Mouse (Mus musculus): ENCODE measurements around the gene Tmem92.
"Not testable (repeated sequence)": the region's sequence is repeated elsewhere in the genome, so short reads cannot be mapped to it uniquely, and the experiment has no call there.

Tmem92 gene

DNA sequence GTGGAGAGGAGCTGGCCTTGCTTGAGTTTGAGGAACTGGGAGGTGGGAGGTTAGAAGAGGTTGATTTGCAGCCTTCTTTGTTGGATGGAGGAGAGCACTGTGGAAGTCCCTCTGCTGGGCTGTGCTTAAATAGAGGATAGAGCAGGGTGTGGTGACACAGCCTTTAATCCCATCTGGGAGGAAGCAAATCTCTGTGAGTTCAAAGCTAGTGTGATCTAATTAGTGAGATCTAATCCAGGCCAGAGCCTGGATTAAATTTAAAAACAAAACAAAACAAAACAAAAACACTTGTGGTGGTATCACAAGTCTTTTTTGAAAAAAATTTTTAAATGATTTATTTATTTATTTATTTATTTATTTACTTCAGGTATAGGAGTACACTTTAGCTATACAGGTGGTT is at the start of gene Tmem92:
Gene Tmem92, minus strand, starts transcription at position 101 of the 400 bp plus-strand sequence.
- no peak for DNase-seq

DNA sequence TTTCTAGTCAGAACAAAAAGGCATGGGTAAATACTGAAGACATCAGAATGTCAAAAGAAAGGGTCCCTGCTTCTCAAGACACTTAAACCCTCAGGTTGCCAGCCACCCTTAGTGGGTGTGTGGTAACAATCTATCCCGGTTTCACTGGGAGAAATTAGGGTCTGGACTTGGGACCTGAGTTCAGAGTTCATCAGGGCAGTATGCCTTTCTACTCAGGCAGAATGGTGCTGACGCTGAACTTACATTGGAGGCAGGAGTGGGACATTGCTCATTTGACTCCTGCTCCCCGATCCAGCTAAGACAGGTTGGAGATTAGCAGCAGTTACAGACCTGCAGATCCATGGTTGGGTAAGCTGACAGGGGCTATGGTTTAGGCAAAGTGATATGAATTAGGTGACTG is 46.5 kb upstream of the Tmem92 start:
- no peak for DNase-seq

DNA sequence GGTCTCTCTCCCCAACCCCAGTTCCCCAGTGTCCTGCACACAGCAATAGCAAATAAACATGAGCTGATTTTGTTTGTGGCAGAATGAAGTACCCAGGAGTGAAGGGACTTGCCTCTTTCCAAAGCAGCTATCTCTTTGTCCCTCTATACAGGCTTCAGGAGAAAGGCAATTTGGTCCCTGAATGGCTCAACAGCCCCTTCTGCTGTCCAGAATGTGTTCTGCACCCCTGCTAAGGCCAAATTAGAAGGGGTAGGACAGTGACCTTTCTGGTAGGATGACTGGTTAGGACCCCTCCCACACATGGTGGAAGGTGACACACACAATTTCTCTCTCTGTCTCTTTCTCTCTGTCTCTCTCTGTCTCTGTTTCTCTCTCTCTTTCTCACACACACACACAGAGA is 36.9 kb upstream of the Tmem92 start:
- DNase-seq = not testable (repeated sequence)

DNA sequence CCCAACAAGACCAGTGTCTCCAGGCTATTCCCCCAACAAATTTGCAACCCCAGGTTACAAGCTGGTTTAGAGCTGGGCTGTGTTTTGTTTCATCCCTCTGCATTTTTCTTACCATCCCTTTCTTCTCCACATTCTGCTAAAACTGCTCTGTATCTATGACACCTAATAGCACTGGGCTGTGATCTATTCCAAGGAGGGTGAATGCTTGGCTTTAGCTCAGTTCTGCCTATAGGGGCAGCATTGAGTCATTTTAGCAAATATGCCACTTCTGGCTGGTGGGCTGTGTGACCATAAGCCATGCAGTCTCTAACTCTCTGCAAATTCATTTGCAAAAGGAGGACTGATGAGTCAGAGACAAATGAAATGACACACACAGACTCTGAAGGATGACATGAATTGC is 36.4 kb upstream of the Tmem92 start:
- DNase-seq = not testable (repeated sequence)

DNA sequence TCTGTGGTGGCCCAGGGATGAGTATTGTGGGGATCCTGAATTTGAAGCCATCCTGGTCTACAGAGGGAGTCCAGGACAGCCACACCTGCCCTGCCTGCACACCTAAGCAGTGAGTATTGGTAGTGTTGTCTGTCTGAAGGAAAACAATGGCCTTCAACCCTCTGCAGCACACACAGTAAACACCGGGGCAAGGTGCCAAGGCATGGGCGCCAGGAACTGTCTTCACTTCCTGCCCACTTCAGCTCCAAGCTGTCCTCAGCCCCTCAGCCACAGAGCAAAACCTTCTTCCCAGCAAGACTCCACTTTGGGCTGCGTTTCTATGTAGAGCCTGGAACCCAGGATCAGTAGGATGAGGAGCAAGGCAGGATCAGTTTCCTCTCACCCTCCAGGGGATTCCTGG is 29.0 kb upstream of the Tmem92 start:
- not testable (repeated sequence) for DNase-seq

DNA sequence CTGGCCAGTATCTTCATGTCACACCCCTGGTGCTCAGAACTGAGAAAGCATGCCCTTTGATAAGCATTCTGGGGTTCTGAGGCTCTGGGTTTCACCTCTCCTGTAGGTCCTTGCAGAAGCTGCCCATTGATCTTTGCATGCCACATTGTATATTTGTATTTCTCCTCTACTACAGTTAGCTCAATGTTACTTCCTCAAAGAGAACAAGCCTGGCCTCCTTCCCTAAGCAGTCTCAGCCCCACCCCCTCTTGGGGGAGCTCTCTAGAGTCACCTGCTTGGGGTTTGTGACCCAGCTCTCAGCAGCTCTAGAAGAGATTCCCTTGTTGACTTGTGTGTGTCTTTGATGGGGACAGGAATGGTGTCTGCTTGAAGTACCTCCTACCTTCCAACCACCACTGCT is 9.2 kb upstream of the Tmem92 start:
- DNase-seq = no peak

DNA sequence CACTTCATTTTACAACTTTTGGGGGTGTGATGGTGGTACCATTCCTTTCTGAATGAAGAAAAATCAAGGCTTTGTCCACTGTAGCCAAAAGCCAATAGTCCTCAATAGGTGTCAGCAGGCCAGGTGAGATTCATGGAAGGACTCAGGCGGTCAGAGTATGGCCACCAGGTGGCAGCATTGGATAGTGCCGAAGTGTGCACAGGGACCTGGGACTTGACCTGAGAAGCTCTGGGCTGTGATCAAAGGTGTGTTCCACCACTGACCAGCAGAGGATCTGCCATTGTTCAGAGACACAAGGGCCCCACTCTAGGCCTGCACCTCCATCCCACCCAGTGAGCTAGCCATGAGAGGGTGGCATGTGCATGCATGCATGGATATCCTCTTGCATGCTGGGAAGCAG is 2.7 kb upstream of the Tmem92 start:
- peak in 1 of 2 experiments; percentile 52 for DNase-seq

DNA sequence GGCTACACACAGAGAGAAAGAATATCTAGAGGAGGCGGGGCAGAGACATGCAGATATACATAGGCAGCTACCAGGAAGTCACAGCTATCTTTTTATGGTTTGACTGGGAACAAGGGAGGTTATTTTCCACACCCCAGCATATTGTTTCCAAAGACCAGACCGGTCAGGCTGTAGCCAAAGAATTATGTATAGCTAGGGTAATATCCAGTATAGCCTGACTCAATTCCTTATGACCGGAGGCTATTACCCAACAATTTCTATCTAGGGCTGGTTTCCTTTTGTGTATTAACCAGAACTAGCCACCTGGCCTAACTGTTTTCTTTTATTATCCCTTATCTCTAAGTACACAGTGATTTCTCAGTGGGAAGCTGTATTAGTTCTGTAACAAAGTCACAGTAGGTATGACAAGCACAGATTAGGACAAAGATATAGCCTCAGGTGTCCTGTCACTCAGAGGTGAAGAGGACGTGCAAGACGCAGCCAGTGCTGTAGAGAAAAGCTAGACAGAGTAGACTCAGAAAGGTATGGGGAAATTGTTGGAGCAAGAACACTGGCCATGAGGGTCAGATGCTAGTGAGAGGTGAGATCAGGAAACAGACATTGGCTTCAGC is 7.5 kb downstream of the Tmem92 start:
- DNase-seq = no peak

DNA sequence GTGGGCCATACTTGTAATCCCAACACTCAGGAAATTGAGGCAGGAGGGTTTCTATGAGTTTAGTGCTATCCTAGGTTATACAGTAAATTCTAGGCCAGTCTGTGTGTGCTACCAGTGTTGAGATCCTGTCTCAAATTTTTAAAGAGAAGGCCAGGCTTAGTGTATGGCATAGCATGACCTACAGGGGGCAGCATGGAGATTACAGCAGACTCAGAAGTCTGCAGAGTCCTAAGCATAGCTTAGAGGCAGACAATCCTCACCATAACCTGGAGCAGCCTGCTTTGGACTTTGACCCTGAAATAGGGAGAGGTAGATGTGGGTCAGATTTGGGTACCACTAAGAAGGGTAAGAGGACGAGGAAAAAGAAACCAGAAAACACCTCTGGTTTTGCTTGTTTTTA is 8.7 kb downstream of the Tmem92 start:
- DNase-seq = no peak

DNA sequence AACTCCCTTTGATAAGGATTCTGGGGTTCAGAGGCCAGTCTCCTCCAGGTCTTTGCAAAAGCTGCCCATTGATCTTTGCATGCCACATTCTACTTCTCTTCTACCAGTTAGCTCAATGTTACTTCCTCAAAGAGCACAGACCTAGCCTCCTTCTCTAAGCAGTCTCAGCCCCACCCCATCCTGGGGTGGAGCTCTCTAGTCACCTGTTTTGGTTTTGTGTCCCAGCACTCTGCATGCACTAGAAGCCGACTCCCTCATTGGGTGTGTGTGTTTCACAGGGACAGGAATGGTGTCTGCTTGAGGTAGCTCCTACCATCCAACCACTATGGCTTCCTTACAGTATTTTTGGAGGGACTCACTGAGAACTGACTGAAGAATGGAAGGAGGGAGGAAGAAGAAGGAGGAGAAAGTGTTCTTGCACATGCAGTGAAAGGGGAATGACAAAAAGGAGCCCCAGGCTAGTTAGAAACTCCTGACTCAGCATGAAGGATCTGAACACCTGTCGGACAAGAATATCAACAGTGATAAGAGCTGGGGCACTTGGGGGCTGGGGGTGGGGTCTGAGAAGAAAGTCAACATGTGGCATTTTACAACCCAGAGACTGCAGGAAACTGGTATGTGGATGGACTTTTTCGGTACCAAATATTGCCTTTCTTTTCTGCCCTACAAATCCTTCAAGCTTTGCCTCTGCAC is 10.0 kb downstream of the Tmem92 start:
- DNase-seq = no peak

DNA sequence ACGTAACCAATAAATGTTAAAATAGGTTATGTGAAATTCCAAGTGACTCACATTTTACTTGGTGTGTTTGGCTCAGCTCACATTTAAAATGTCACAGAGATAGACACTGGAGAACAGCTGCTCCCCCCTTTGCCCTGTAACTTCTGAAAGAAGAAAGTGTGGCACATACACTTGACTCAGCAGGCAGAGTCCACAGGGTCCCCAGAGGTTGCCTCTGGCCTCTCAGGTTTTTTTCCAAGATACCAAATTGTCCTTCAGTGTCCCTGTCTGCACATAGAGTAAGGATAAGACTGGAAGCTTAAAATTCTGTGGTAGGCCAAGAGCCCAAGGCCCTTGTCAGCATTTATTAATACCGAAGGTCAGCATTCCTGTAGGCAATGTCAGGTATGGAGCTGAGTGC is 15.3 kb downstream of the Tmem92 start:
- no peak for DNase-seq

DNA sequence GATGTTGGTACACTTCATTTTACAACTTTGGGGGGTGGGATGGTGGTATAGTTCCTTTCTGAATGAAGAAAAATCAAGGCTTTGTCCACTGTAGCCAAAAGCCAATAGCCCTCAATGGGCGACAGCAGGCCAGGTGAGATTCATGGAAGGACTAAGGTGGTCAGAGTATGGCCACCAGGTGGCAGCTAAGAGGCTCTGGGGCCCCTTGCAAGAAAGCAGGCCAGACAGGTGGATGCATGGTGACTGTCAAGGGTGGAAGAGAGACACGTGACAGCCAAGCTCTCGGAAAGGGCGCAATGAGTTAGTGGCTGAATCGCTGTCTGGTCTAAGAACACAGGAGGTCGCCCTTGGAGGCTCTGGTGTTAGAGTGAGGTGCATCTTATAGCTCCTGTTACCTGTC is 19.7 kb downstream of the Tmem92 start:
- no peak for DNase-seq

DNA sequence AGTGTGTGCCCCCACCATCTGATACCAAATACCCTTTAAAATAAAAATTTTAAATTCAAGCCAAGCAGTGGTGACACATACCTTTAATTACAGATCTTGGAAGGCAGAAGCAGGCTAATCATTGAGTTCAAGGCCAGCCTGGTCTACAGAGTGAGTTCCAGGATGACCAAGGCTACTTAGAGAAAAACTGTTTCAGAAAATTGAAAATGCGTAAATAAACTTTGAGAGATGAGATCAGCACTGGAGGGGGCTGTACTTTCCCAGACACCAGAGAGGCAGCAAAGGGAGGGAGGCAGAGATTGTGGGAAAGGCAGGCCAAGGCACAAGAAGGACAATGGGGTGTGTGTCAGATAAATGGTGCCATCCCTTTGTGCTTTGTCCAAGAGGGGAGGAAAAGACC is 20.2 kb downstream of the Tmem92 start:
- DNase-seq = no peak

DNA sequence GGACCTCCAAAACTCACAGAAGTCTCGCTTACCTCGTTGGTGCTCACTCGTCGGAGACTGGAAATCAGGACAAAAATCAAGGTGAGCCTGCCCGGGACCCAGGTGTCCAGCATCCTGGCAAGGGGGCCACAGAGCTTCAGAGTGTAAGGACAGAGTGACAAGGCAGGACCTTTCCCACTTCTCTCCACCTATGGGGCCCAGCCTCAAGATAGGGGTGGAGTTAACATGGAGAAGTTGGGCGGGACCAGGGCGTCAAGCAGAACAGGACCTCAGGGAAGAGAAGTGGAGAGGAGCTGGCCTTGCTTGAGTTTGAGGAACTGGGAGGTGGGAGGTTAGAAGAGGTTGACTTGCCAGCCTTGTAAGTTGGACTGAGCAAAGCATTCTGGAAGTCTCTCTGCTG is 21.7 kb downstream of the Tmem92 start:
- DNase-seq = no peak

DNA sequence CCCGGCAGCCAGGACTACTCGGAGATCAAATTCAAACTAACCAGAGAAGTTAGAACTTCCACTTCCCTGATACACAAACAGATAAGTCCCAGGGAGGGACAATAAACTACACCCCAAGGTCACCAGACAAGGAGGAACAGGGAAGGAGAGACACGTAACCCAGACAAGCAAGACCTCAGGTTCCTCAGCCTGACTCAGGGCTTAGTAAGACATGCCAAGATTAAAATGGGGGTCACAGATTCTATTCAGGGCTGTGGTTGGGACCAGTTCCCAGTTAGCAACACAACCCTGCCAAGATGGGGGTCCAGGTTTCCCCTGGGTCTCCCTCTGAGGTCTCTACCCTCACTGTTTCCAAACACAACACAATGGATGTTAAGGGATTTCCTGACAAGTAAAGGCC is 22.1 kb downstream of the Tmem92 start:
- no peak for DNase-seq

DNA sequence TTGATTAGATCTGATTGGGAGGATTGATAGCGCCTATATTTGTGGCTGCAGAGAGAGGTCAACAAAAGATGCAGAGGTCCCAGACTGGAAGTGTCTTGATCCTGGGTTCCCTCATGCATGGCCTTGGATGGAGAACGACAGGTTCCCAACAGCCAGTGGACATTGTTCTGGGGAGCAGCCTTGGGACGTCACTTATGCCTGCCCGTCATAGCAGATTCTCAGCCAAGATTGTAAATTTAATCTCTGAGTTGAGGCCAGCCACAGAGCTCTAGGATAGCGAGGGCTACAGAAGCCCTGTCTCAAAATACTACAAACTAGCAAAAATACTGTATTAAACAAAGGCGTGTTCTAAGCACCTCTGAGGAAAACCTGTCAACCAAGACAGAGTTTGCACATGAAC is 22.6 kb downstream of the Tmem92 start:
- DNase-seq = no peak

DNA sequence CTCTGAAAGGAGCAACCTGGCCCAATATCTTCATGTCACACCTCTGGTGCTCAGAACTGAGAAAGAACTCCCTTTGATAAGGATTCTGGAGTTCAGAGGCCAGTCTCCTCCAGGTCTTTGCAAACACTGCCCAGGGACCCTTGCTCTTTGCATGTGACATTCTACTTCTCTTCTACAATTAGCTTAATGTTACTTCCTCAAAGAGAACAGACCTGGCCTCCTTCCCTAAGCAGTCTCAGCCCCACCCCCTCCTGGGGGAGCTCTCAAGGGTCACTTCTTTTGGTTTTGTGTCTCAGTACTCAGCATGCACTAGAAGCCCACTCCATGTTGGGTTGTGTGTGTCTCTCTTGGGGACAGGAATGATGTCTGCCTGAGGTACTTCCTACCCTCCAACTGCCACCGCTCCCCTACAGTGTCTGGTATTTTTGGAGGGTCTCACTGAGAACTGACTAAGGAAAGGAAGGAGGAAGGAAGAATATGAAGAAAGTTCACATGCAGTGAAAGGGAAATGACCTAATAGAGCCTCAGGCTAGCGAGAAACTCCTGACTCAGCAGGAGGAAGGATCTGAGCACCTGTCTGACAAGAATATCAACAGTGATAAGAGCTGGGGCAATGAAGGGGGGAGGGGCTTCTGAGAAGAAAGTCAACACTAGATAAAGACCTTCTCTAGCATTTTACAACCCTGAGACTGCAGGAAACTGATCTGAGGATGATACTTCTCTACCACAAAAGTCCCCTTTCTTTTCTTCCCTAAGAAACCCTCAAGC is 29.4 kb downstream of the Tmem92 start:
- no peak for DNase-seq

DNA sequence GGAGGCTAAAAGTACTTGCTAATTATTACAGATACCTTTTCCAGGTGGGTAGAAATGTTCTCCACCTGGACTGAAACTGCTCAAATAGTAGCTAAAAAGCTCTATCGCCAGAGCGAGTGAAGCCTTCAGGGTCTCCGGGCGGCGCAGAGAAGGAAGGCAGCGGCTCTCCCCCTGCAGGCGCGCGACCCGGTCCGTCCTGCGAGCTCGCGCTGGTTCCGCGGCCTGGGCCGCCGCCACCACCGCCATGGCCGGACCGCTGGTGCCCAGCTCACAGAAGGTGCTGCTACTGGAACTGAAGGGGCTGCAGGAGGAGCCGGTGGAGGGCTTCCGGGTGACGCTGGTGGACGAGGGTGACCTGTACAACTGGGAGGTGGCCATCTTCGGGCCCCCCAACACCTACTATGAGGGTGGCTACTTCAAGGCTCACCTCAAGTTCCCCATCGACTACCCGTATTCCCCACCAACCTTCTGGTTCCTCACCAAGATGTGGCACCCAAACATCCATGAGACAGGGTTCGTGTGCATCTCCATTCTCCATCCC is 40.7 kb downstream of the Tmem92 start, which contains the start of gene Cdc34b:
Gene Cdc34b, plus strand, starts transcription at position 51 of the 541 bp plus-strand sequence.
- no peak for DNase-seq

DNA sequence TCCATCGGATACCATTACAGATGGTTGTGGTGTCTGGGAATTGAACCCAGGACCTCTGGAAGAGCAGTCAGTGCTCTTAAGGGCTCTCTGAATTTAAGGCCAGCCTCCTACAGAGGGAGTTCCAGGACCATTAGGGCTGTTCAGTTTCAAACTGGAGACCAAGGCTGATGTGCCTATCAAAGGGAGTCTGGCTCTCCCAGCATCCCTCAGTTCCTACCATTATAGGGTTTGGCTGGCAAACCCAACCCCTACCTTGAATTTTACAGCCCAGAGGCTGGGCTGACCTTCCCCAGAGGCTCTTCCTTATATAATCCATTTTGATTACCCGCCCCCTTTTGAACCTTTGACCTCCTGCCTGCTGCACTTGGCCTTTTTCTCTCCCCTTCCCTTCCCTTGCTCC is 46.8 kb downstream of the Tmem92 start:
- no peak for DNase-seq

DNA sequence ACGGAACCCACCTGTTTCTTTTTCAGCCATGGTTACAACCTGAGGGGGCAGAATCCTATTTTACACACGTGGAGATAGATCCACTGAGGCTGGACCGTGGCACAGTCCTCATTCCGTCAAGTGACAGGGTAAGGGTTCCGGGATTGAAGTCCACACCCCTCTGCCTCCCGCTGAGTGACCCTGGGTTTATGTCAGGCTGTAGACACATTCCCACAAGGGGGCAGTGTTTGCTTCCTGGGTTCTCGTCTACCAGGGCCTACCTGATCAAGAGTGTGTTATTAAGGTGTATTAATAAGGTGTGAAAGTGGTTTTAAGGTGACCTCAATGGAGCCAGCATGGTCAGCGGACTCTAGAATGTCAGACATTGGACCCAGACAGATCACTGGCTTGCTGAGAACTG is 49.7 kb downstream of the Tmem92 start:
- DNase-seq = peak in 1 of 2 experiments; percentile 5

DNA sequence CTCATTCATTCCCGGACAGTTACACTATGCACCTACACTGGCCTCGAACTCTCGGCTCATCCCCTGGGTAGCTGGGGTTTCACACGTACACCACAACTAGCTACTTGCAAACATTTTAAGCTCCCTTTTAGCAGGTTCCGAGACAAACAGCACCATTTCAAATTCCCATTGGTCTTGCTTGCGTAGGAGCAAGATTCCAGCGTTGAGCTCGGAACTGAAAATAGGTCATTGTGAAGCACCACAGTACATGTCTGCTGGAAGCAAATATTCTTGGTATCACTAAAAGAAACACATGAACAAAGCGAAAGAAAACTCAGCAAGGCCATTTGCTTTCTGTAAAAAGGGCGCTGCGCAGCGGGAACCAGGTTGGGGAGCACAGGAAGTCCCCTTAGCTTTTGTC is 51.3 kb downstream of the Tmem92 start:
- no peak for DNase-seq

DNA sequence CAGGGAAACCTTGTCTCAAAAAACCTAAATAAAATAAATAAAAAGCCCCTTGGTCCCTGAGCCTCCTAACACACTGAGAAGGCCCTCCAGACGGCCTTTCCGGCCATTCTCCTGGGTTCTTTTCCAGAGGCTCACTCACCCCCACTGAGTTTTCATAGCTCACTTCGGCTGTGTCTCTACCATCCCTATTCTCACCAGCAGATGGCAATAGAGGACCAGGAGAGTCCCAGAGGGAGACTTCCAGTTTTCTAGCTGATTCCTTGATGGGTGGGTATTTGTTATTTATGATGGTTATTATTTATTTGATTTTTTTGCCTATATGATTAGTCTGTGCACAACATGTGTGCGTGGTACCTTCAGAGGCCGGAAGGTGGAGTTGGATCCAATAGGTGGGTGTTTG is 52.2 kb downstream of the Tmem92 start:
- peak in 1 of 2 experiments; percentile 50 for DNase-seq

DNA sequence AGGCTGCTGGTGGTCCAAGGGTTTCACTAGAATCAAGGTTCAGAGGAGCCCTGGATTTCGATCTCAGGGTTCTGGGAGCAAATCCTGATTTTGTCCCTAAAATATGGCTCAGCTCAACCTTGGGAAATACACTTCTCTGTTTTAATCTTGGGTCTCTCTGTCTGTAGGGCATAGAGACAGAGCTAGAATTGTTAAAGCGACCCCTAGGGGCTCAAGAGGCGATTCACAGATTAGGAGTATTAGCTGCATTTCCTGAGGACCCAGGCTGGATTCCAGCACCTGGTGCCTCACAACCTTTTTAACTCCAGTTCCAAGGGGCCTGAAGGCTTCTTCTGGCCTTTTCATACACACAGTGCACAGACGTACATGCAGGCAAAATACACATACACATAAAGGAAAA is 52.9 kb downstream of the Tmem92 start:
- DNase-seq = no peak

DNA sequence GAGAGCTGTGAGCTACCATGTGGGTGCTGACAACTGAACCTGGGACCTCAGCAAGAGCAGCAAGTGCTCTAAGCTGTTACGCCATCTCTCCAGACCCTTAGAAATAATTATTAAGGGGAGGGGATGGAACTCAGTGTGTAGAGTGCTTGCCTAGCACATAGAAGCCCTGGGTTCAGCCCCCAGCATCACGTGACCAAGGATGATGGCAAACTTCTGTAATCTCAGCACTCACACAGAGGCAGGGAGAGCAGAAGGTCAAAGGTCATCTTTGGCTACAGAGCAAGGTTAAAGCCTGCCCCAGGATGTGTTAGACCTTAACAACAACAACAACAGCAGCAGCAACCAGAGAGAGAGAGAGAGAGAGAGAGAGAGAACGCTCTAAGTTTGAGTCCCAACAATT is 54.0 kb downstream of the Tmem92 start:
- no peak for DNase-seq
